Mouse (Mus musculus) limb, embryonic 14.5 days (tissue): ENCODE measurements around the gene Lin28a. TPM values are rescaled to one million over a fixed set of nuclear protein-coding genes. Genes with fewer than 3 reads are reported as not detected.

Experiments used
- ATAC-seq: fragments of 200-750 bp; cut with Nextera tagmentation; 2 replicates; pipeline ENCODE4 v1.8.0; 2017; ENCODE audit warnings: low read depth, moderate number of reproducible peaks, moderate TSS enrichment; ENCODE audit not compliant: low FRiP score
- DNase-seq: peaks from one replicate; pipeline ENCODE4 v3.0.0-alpha.2; 2015; ENCODE audit warnings: low spot score
- H3K27ac ChIP-seq: fragments of 300-500 bp; sonication (generic); replicated peaks from 2 replicates; pipeline ENCODE4 v1.5.1; 2014; ENCODE audit warnings: low read depth, mild to moderate bottlenecking, low read length, moderate library complexity, mixed read lengths
- H3K27me3 ChIP-seq: fragments of 300-500 bp; sonication (generic); 2 replicates; pipeline ENCODE4 v1.6.1; 2014; ENCODE audit warnings: low read length, mixed read lengths; ENCODE audit not compliant: control insufficient read depth, insufficient read depth
- H3K36me3 ChIP-seq: fragments of 300-500 bp; sonication (generic); 2 replicates; pipeline ENCODE4 v1.6.1; 2014; ENCODE audit warnings: mild to moderate bottlenecking, low read length, moderate library complexity, mixed read lengths; ENCODE audit not compliant: control insufficient read depth, insufficient read depth
- H3K4me1 ChIP-seq: fragments of 300-500 bp; sonication (generic); 2 replicates; pipeline ENCODE4 v1.6.1; 2014; ENCODE audit warnings: antibody characterized with exemption, low read length, mixed read lengths; ENCODE audit not compliant: control insufficient read depth, insufficient read depth
- H3K4me2 ChIP-seq: fragments of 300-500 bp; sonication (generic); replicated peaks from 2 replicates; pipeline ENCODE4 v1.6.1; 2014; ENCODE audit warnings: low read depth, mild to moderate bottlenecking, low read length, moderate library complexity; ENCODE audit not compliant: severe bottlenecking
- H3K4me3 ChIP-seq: fragments of 300-500 bp; sonication (generic); replicated peaks from 2 replicates; pipeline ENCODE4 v1.5.1; 2014; ENCODE audit warnings: low read length
- H3K9ac ChIP-seq: fragments of 300-500 bp; sonication (generic); 2 replicates; pipeline ENCODE4 v1.6.1; 2014; ENCODE audit warnings: mild to moderate bottlenecking, low read depth, low read length, moderate library complexity; ENCODE audit not compliant: severe bottlenecking
- H3K9me3 ChIP-seq: fragments of 300-500 bp; sonication (generic); 2 replicates; pipeline ENCODE4 v1.6.1; 2016; ENCODE audit warnings: low read length; ENCODE audit not compliant: control insufficient read depth
- POLR2A ChIP-seq: fragments of 200-500 bp; IDR thresholded peaks from 2 replicates; pipeline ENCODE4 v1.8.0; 2012; ENCODE audit warnings: inconsistent platforms, mild to moderate bottlenecking, moderate library complexity, borderline replicate concordance; ENCODE audit not compliant: insufficient read depth, insufficient read length; ENCODE audit errors: extremely low read depth
- WGBS: fragments of 180-500 bp; shearing (Covaris S2); extraction: QIAGEN DNeasy Blood & Tissue Kit; methylation state at CpG from one replicate; pipeline ENCODE4 v1.1.7; 2014; 5-methylcytosine and 5-hydroxymethylcytosine counted together
- polyA plus RNA-seq, 2 experiments: library from polyadenylated mRNA; depleted of rRNA in 1 of 2; stranded (reverse) in 1 of 2; unstranded in 1 of 2; fragments of >200 nt; fragmentation: Nextera tagmentation in 1 of 2; extraction: Ambion mirVana in 1 of 2; gene quantifications; 2 replicates each; pipeline versions ENCODE4 v1.2.1 to v1.2.3; 2012 to 2014

The Lin28a gene
- polyA plus RNA-seq, 2 experiments: 0.11 TPM; not detected in 1

- TF ChIP-seq POLR2A: no peak
- H3K9me3 ChIP-seq: no peaks in the 10 kb centered on the region
- H3K9ac ChIP-seq: no peak overlapping the region
- H3K4me2 ChIP-seq: no peak overlapping the region
- H3K4me3 ChIP-seq: no peak overlapping the region
- DNase-seq (no peak), ATAC-seq (no peak)
- H3K4me1 ChIP-seq: no peaks in the 10 kb centered on the region
- H3K27ac ChIP-seq: no peak overlapping the region
- 57% methylated on average over 4 of the region's 4 CpGs for WGBS
- peaks cover 4% of the 10 kb centered on the region; the same call in 1 of the 2 replicates for H3K36me3 ChIP-seq
- no peaks in the 10 kb centered on the region for H3K27me3 ChIP-seq
These were observed 16.4 kb downstream of the Lin28a start for GRCm38 (mm10) chr4:134002246-134002645.

DNA sequence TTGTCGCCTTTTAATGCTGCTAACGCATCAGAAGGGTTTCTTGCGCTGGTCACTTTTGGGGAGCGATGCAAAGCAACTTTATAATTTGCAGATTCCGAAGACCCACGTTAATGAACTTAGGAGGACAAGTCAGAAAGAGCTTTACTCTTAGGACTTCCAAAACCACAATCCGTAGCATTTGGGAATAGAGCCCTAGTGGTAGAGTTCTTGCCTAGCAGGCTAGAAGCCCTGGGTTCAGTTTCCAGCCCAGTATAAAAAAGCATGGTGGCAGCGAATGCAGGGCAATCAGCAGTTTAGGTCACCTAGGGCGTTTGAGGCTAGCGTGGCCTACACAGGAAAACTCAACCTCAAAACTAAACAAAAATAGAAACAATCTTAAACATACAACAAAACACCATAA is 16.9 kb downstream of the Lin28a start:
- Histone ChIP-seq H3K36me3 (peaks cover 4% of the 10 kb centered on the region), H3K4me3 (0 out of 2 replicates have a peak overlapping the region, but pooled peaks have one; percentile 65), H3K9ac (no peak overlapping the region), H3K9me3 (no peaks in the 10 kb centered on the region), H3K27ac (no peak overlapping the region), H3K4me2 (no peak overlapping the region), H3K27me3 (no peaks in the 10 kb centered on the region), H3K4me1 (no peaks in the 10 kb centered on the region)
- no peak for TF ChIP-seq POLR2A
- DNase-seq (no peak), ATAC-seq (no peak)
- 40% methylated on average over 10 of the region's 10 CpGs for WGBS

- peak; percentile 95 for DNase-seq
- Histone ChIP-seq H3K9ac (peak within 1 kb of the TSS; percentile 71), H3K4me3 (peak within 1 kb of the TSS; percentile 65), H3K36me3 (peaks cover 12% of the 10 kb centered on the region), H3K27ac (no peak within 1 kb of the TSS), H3K27me3 (no peaks in the 10 kb centered on the region), H3K4me2 (peak within 1 kb of the TSS; percentile 85), H3K4me1 (no peaks in the 10 kb centered on the region), H3K9me3 (no peaks in the 10 kb centered on the region)
- WGBS: 2% methylated on average over 49 of the region's 49 CpGs
- ATAC-seq: peak; percentile 99
- peak; percentile 65; the same call in 1 of the 2 replicates for TF ChIP-seq POLR2A
These were observed 17.9 kb downstream of the Lin28a start, which contains the start of gene Dhdds for GRCm38 (mm10) chr4:134000466-134001438. TSS of gene Dhdds (minus strand) at chr4:134000918.

- 91% methylated on average over 8 of the region's 8 CpGs for WGBS
- no peak overlapping the region for H3K27ac ChIP-seq
- ATAC-seq: no peak
- no peak overlapping the region for H3K9ac ChIP-seq
- TF ChIP-seq POLR2A: no peak
- no peak overlapping the region for H3K4me2 ChIP-seq
- H3K4me3 ChIP-seq: no peak overlapping the region
- no peak for DNase-seq
- H3K4me1 ChIP-seq: no peaks in the 10 kb centered on the region
- H3K27me3 ChIP-seq: no peaks in the 10 kb centered on the region
- peaks cover 68% of the 10 kb centered on the region for H3K36me3 ChIP-seq
- no peaks in the 10 kb centered on the region for H3K9me3 ChIP-seq
These were observed 23.9 kb downstream of the Lin28a start for GRCm38 (mm10) chr4:133994697-133995096.

DNA sequence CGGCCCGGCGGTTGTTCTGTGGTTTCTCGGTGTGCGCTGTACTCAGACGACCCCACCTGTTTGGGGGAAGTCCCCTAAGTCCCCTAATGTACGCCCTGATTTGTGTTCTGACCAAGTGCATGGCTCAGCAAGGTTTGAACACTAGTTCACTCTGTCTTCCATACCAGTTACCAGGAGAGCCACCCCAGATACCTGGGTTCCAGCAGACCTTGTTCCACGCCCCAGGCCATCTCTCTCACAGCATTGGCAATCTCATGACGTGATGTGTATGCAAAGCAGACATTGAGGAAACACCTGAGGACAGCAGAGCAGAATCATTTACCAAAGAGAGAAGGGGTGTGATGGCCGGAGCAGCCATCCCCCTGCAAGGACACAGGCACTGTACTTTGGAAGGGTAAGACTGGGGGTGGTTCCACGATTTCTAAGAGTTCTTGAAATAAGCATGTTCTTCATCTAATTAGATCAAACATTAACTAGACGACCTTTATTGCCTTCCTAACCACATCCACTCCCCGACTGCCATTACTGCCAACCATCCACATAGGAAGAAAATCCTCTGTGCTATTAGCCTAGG is 27.5 kb downstream of the Lin28a start:
- no peak for TF ChIP-seq POLR2A
- peaks cover 83% of the 10 kb centered on the region for H3K36me3 ChIP-seq

More for the DNA sequence above, 27.5 kb downstream of the Lin28a start:
- H3K27me3 ChIP-seq: no peaks in the 10 kb centered on the region
- H3K9ac ChIP-seq: no peak overlapping the region
- H3K4me3 ChIP-seq: no peak overlapping the region
- no peaks in the 10 kb centered on the region for H3K4me1 ChIP-seq
- H3K27ac ChIP-seq: no peak overlapping the region
- WGBS: 89% methylated on average over 13 of the region's 13 CpGs
- ATAC-seq: no peak
- H3K9me3 ChIP-seq: no peaks in the 10 kb centered on the region
- no peak overlapping the region for H3K4me2 ChIP-seq
- no peak for DNase-seq
